Mouse (Mus musculus) inflammation-experienced regulatory T-cells, adult 6 months (primary cell): Measurements from ENCODE around the gene C2cd4c. TPM values are rescaled to one million over a fixed set of nuclear protein-coding genes. Genes with fewer than 3 reads are reported as not detected.

Experiments used
- ATAC-seq: one replicate; pipeline ENCODE4 v1.8.0; 2017
- polyA plus RNA-seq, 3 experiments: library from polyadenylated mRNA; unstranded; fragments of 100-300 nt; shearing (Covaris generic); gene quantifications; one replicate each; pipeline ENCODE4 v1.2.1; 2017

The C2cd4c gene
- polyA plus RNA-seq, 3 experiments from 2014 or later = not detected

- no peak for ATAC-seq
Measured at GRCm38 (mm10) chr10:79578276-79578675, 35.5 kb downstream of the C2cd4c start.

GRCm38 (mm10) chr10:79577376-79577775 lies 36.4 kb downstream of the C2cd4c start:
- no peak for ATAC-seq

- no peak for ATAC-seq
Measured at GRCm38 (mm10) chr10:79575754-79576153, 38.1 kb downstream of the C2cd4c start.

GRCm38 (mm10) chr10:79574796-79575195 lies 39.0 kb downstream of the C2cd4c start:
- no peak for ATAC-seq

- no peak for ATAC-seq
Measured at GRCm38 (mm10) chr10:79574350-79574749, 39.5 kb downstream of the C2cd4c start.

- no peak for ATAC-seq
Measured at GRCm38 (mm10) chr10:79573611-79574010, 40.2 kb downstream of the C2cd4c start.

- ATAC-seq = no peak
Measured at GRCm38 (mm10) chr10:79571314-79571713, 42.5 kb downstream of the C2cd4c start.

GRCm38 (mm10) chr10:79569921-79570320 lies 43.9 kb downstream of the C2cd4c start:
- no peak for ATAC-seq

GRCm38 (mm10) chr10:79559716-79560115 lies 54.1 kb downstream of the C2cd4c start:
- ATAC-seq = no peak

GRCm38 (mm10) chr10:79557496-79557895 lies 56.3 kb downstream of the C2cd4c start:
- ATAC-seq = no peak

- no peak for ATAC-seq
Measured at GRCm38 (mm10) chr10:79556951-79557350, 56.9 kb downstream of the C2cd4c start.

Other genes starting within 250 kb of the C2cd4c start
- not detected for gene Vmn2r83, start 145.3 kb downstream of the C2cd4c start, polyA plus RNA-seq
- gene Plpp2, start 80.2 kb downstream of the C2cd4c start, polyA plus RNA-seq = 1 to 10 TPM; 2.4 to 5.8 (median 2.9) TPM
- gene Mier2, start 58.8 kb downstream of the C2cd4c start, polyA plus RNA-seq = 10 to 100 TPM; 11.6 to 15.0 (median 13.1) TPM
- not detected for gene Theg, start 26.7 kb downstream of the C2cd4c start, polyA plus RNA-seq
- not detected for gene Shc2, start 23.9 kb upstream of the C2cd4c start, polyA plus RNA-seq
- not detected for gene Odf3l2, start 31.7 kb upstream of the C2cd4c start, polyA plus RNA-seq
- gene Madcam1, start 50.5 kb upstream of the C2cd4c start, polyA plus RNA-seq = not detected
- gene Tpgs1, start 55.3 kb upstream of the C2cd4c start, polyA plus RNA-seq = 10 to 100 TPM; 15.9 to 25.7 (median 17.5) TPM
- gene Cdc34, start 68.2 kb upstream of the C2cd4c start, polyA plus RNA-seq = 10 to 100 TPM; 13.9 to 26.7 (median 20.5) TPM
- gene Gzmm, start 75.0 kb upstream of the C2cd4c start, polyA plus RNA-seq = 1 to 10 TPM in 1 of 3 experiments, under 1 TPM in 2; 0.62 to 3.2 (median 0.94) TPM
- 100 to 1,000 TPM; 116 to 152 (median 121) TPM for gene Bsg, start 90.5 kb upstream of the C2cd4c start, polyA plus RNA-seq
- gene Hcn2, start 102.6 kb upstream of the C2cd4c start, polyA plus RNA-seq = not detected
- gene Polrmt, start 132.6 kb upstream of the C2cd4c start, polyA plus RNA-seq = 10 to 100 TPM; 10.6 to 19.2 (median 17.1) TPM
- gene Fgf22, start 141.1 kb upstream of the C2cd4c start, polyA plus RNA-seq = under 1 TPM in 1 of 3 experiments, not detected in 2; 0.24 TPM
- gene Rnf126, start 152.9 kb upstream of the C2cd4c start, polyA plus RNA-seq = 1 to 10 TPM; 2.1 to 2.8 (median 2.7) TPM
- gene Fstl3, start 163.2 kb upstream of the C2cd4c start, polyA plus RNA-seq = 1 to 10 TPM in 1 of 3 experiments, under 1 TPM in 1, not detected in 1; 0.21 to 1.2 TPM
- gene Prss57, start 176.9 kb upstream of the C2cd4c start, polyA plus RNA-seq = 1 to 10 TPM in 1 of 3 experiments, under 1 TPM in 1, not detected in 1; 0.57 to 1.1 TPM
- under 1 TPM in 1 of 3 experiments, not detected in 2; 0.43 TPM for gene Palm, start 179.5 kb upstream of the C2cd4c start, polyA plus RNA-seq
- not detected for gene Misp, start 207.0 kb upstream of the C2cd4c start, polyA plus RNA-seq
- 100 to 1,000 TPM in 2 of 3 experiments, 10 to 100 TPM in 1; 97.4 to 169 (median 149) TPM for gene Ptbp1, start 240.4 kb upstream of the C2cd4c start, polyA plus RNA-seq